Mouse (Mus musculus) neural tube, embryonic 11.5 days (tissue): Measurements from ENCODE around the gene Tet3. TPM values are rescaled to one million over a fixed set of nuclear protein-coding genes. Genes with fewer than 3 reads are reported as not detected.
A peak's percentile ranks its signal among the peaks of the same experiment; 100 is the strongest.

Source experiments
- ATAC-seq: fragments of 200-750 bp; cut with Nextera tagmentation; 2 replicates; pipeline ENCODE4 v1.8.0; 2017; ENCODE audit warnings: moderate number of reproducible peaks, mild to moderate bottlenecking, moderate TSS enrichment, moderate library complexity; ENCODE audit not compliant: insufficient read depth, low FRiP score, low TSS enrichment
- DNase-seq: peaks from one replicate; pipeline ENCODE4 v3.0.0-alpha.2; 2015; ENCODE audit warnings: low spot score
- H3K27ac ChIP-seq: fragments of 300-500 bp; sonication (generic); 2 replicates; pipeline ENCODE4 v1.5.1; 2014; ENCODE audit warnings: low read depth, mild to moderate bottlenecking, low read length
- H3K27me3 ChIP-seq: fragments of 300-500 bp; sonication (generic); 2 replicates; pipeline ENCODE4 v1.6.1; 2014; ENCODE audit warnings: mild to moderate bottlenecking, low read length, mixed read lengths; ENCODE audit not compliant: control insufficient read depth, insufficient read depth
- H3K36me3 ChIP-seq: fragments of 300-500 bp; sonication (generic); 2 replicates; pipeline ENCODE4 v1.6.1; 2014; ENCODE audit warnings: mild to moderate bottlenecking, low read length, moderate library complexity, mixed read lengths; ENCODE audit not compliant: control insufficient read depth, insufficient read depth
- H3K4me1 ChIP-seq: fragments of 300-500 bp; sonication (generic); 2 replicates; pipeline ENCODE4 v1.6.1; 2014; ENCODE audit warnings: low read length, mixed read lengths; ENCODE audit not compliant: control insufficient read depth, insufficient read depth
- H3K4me2 ChIP-seq: fragments of 300-500 bp; sonication (generic); 2 replicates; pipeline ENCODE4 v1.6.1; 2014; ENCODE audit warnings: low read depth, mild to moderate bottlenecking, moderate library complexity
- H3K4me3 ChIP-seq: fragments of 300-500 bp; sonication (generic); 2 replicates; pipeline ENCODE4 v1.5.1; 2014; ENCODE audit warnings: low read depth, low read length
- H3K9ac ChIP-seq: fragments of 300-500 bp; sonication (generic); 2 replicates; pipeline ENCODE4 v1.6.1; 2014; ENCODE audit warnings: mild to moderate bottlenecking, low read length
- H3K9me3 ChIP-seq: fragments of 300-500 bp; sonication (generic); 2 replicates; pipeline ENCODE4 v1.6.1; 2016; ENCODE audit warnings: low read length; ENCODE audit not compliant: control insufficient read depth
- WGBS: fragments of 180-500 bp; shearing (Covaris S2); extraction: QIAGEN DNeasy Blood & Tissue Kit; methylation state at CpG from one replicate; pipeline ENCODE4 v1.1.7; 2014; 5-methylcytosine and 5-hydroxymethylcytosine counted together
- polyA plus RNA-seq: library from polyadenylated mRNA; unstranded; fragments of >200 nt; fragmentation: Nextera tagmentation; extraction: Ambion mirVana; gene quantifications from 2 replicates; pipeline ENCODE4 v1.2.1, GENCODE M21; 2014

Gene Tet3
- polyA plus RNA-seq, 1 experiment from 2014 or later = 47.3 TPM

DNA sequence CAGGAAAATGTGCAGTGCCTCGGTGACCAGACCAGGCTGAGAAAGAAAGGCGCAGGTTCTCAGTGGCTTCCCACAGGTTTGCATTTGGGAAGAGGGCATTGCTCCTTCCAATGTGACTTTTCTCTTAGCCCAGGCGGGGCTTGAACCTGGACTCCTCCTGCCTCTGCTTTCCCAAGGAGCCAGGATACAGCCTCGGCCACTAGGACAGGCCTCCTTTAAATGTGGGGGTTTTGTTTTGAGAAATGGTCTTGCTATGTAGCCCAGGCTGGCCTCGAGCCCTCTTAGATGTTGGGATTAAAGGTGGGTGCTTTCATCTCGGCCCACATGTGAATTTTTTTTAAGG is 132.5 kb downstream of the Tet3 start:
- ATAC-seq = 0 out of 2 replicates have a peak, but pooled peaks have one; percentile 46
- Histone ChIP-seq H3K36me3 (peaks cover 8% of the 10 kb centered on the region), H3K4me2 (peak overlapping the region; percentile 82), H3K9me3 (no peaks in the 10 kb centered on the region), H3K27ac (peak overlapping the region; percentile 83), H3K9ac (peak overlapping the region; percentile 96), H3K27me3 (no peaks in the 10 kb centered on the region), H3K4me1 (0 out of 2 replicates have a peak, but pooled peaks cover 7% of the 10 kb centered on the region), H3K4me3 (peak overlapping the region; percentile 88)
- DNase-seq = no peak
- WGBS = 10% methylated on average over 6 of the region's 6 CpGs

DNA sequence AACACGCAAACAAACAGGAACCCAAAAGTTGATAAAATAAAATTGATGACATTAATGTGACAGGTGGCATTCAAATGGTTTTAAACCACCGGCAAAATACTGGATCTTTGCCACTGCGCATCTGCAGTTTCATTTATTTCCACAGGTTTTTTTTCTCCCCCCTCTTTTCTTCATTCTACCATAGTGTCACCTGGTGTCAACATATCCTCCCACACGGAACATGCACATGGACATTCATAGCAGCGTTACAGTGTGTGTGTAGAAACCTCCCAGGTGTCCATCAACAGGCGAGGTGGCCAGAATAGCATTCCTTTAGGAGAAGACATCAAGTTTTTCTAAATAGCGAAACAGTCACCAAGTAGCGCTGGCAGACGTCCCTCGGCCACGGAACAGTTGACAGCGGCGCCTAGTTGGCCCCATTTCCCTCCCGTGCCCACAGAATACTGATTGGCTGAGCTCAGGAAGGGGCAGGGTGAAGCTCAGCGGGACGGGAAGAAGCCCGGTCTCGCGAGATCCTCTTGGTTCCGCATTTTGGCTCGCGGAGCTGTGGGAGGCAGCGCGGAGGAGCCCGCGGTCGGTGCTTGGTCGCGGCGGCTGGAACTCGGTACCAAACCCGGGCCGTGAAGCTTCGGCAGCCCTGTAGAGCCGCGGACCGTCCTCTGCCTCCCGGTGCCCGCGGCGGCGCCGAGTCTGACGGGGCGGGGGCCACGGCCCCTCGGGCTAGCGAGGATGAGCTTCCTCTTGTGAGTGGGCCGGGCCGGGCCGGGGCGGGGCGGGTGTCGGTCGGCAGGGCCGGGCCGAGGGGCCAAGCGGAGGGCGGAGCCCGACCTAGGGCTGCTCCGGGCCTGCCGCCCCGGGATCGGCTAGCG is 133.1 kb downstream of the Tet3 start, which contains the start of the genes Mthfd2 and Mob1a:
Gene Mthfd2 (minus strand): TSS at position 384 of the 869 bp plus-strand sequence.
Gene Mob1a (plus strand): TSS at position 492 of the 869 bp plus-strand sequence.
- H3K27me3 ChIP-seq = no peaks in the 10 kb centered on the region
- peak within 1 kb of the TSS; percentile 82 for H3K4me2 ChIP-seq
- 0 out of 2 replicates have a peak, but pooled peaks cover 7% of the 10 kb centered on the region for H3K4me1 ChIP-seq
- peak; percentile 98 for ATAC-seq
- H3K4me3 ChIP-seq = peak within 1 kb of the TSS; percentile 88
- H3K9me3 ChIP-seq = no peaks in the 10 kb centered on the region
- peak; percentile 93 for DNase-seq
- WGBS = 1% methylated on average over 55 of the region's 65 CpGs
- peaks cover 5% of the 10 kb centered on the region for H3K36me3 ChIP-seq
- H3K27ac ChIP-seq = peak within 1 kb of the TSS; percentile 83
- peak within 1 kb of the TSS; percentile 96 for H3K9ac ChIP-seq

DNA sequence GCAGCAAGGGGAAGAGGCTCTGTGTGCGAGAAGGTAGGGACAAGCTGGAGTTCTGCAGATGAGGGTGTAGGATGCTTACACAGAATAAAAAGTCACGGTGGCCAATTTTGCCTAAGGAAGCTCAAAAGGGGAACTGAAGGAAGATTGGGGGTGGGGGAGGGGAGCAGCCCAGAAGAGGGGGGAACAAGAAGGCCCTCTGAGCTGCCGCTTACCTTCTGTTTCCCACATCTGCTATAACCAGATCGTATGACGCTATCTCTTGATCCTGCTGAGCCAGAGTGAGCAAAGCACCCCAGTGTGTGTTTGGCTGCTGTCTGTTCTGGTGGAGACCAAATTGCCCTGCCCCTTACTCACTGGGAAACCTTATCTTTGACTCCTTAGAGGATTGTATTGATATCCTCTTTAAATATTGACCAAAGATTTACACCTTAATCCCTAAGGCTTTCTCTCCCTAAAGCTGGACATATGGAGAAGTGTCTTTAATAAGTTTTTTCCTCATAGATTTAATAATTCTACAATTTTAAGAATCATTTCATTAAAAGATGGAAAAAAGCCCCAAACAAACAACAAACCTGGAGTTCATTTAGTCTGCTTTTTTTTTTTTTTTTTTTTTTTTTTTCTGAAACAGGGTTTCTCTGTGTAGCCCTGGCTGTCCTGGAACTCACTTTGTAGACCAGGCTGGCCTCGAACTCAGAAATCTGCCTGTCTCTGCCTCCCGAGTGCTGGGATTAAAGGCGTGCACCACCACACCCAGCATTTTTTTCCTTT is 135.0 kb downstream of the Tet3 start:
- no peak overlapping the region for H3K27ac ChIP-seq
- H3K4me2 ChIP-seq = no peak overlapping the region
- ATAC-seq (no peak), DNase-seq (no peak)
- no peak overlapping the region for H3K9ac ChIP-seq
- H3K4me1 ChIP-seq = 0 out of 2 replicates have a peak, but pooled peaks cover 7% of the 10 kb centered on the region
- WGBS = 73% methylated on average over 8 of the region's 8 CpGs
- no peaks in the 10 kb centered on the region for H3K36me3 ChIP-seq
- H3K9me3 ChIP-seq = no peaks in the 10 kb centered on the region
- no peak overlapping the region for H3K4me3 ChIP-seq
- H3K27me3 ChIP-seq = no peaks in the 10 kb centered on the region

DNA sequence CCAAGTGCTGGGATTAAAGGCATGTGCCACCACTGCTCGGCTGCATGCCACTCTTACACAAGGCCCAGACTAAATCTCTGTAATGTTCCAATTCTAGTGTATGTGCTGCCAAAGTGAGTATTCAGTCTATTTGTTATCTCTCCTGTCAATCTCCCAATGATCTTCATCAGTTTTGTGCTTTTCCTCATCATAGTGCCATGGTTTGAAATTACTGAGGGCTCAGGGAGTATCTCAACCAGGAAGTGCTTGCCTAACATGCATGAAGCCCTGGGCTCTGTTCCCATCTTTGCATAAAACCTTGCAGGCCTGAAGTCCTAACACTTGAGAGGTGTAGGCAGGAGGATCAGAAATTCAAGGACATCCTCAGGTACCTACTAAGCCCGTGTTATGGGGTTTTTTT is 136.1 kb downstream of the Tet3 start:
- Histone ChIP-seq H3K9ac (no peak overlapping the region), H3K4me3 (no peak overlapping the region), H3K9me3 (no peaks in the 10 kb centered on the region), H3K27ac (no peak overlapping the region), H3K4me1 (0 out of 2 replicates have a peak, but pooled peaks cover 7% of the 10 kb centered on the region), H3K27me3 (no peaks in the 10 kb centered on the region), H3K4me2 (no peak overlapping the region), H3K36me3 (no peaks in the 10 kb centered on the region)
- DNase-seq = no peak
- WGBS = 70% methylated on average over 2 of the region's 2 CpGs
- ATAC-seq = no peak

DNA sequence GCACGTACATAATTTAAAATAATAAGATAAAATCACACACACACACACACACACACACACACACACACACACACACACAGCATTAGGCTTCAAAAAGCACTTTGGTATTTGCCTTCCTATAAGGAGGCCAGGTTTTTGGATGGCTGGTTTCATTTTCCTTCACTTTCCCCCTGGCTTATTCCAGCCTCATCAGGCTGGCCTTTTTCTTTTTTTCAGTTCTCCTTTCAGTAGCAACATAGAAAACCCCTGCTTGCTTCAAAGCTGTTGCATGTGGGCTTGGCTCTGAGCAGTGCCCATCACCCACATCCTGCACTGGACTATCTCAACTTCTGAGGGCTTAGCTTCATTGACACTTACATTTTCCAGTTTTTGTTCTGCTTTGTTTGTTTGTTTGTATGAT is 137.0 kb downstream of the Tet3 start:
- DNase-seq = no peak
- H3K9me3 ChIP-seq = no peaks in the 10 kb centered on the region
- WGBS = 56% methylated on average over 1 of the region's 1 CpGs
- H3K4me3 ChIP-seq = no peak overlapping the region
- H3K4me1 ChIP-seq = 0 out of 2 replicates have a peak, but pooled peaks cover 7% of the 10 kb centered on the region
- H3K4me2 ChIP-seq = no peak overlapping the region
- H3K27ac ChIP-seq = no peak overlapping the region
- H3K9ac ChIP-seq = no peak overlapping the region
- H3K36me3 ChIP-seq = no peaks in the 10 kb centered on the region
- ATAC-seq = no peak
- no peaks in the 10 kb centered on the region for H3K27me3 ChIP-seq

DNA sequence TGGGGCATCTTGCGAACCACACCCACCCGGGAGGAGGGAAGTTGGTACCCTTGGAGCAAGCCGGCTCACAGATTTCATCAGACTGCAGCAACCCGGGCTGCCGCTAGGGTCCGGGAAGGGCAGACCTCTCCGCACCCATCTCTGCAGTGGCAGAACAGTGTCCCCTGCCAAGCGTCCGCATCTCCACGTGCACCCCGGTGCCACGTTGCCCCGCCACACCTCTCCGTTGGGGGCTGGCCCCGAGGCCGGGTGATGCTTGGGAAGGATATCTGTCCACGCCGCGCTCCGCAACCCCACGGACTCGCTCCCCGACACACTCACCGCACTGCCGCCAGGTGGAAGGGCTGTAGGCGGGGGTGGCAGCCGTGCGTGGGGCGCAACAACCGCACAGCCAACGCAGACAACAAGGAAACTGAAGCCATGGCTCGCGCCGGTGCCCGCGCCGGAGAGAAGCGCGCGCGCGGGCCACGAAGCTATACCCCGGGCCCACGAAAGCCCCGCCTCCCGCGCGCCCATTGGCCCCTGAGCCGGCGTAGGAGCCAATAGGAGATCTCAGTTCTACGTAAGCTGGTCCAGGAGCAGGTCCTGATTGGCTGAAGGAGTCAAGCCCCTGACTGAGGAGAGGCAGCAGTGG is 141.7 kb downstream of the Tet3 start:
- Histone ChIP-seq H3K9ac (peak overlapping the region; percentile 90), H3K4me1 (0 out of 2 replicates have a peak, but pooled peaks cover 6% of the 10 kb centered on the region), H3K36me3 (no peaks in the 10 kb centered on the region), H3K4me3 (peak overlapping the region; percentile 85), H3K4me2 (peak overlapping the region; percentile 76), H3K27ac (peak overlapping the region; percentile 60; the same call in 1 of the 2 replicates), H3K9me3 (no peaks in the 10 kb centered on the region), H3K27me3 (no peaks in the 10 kb centered on the region)
- WGBS = under 1% methylated on average over 52 of the region's 52 CpGs
- ATAC-seq = peak; percentile 98
- peak; percentile 94 for DNase-seq

DNA sequence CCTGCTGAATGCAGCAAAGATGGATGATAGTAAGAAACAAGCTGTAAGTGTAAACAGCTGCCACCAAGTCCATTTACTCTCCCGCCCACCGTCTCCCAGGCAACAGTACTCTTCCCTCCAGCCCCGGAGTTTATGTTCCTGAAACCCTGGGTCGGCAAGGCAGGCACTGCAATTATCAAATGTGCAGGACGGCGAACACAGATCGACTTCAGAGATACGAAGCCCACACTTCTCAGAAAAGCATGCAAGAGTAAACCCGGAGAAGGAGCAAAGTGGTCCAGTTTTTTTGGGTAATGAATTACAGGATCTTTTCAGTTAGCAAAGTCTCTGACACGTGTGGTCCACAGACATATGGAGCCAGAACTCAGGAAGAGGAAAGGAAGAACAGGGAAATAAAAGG is 142.9 kb downstream of the Tet3 start:
- Histone ChIP-seq H3K9ac (0 out of 2 replicates have a peak overlapping the region, but pooled peaks have one; percentile 3), H3K36me3 (peaks cover 6% of the 10 kb centered on the region; the same call in 1 of the 2 replicates), H3K4me2 (peak overlapping the region; percentile 76), H3K4me1 (0 out of 2 replicates have a peak, but pooled peaks cover 6% of the 10 kb centered on the region), H3K4me3 (peak overlapping the region; percentile 9; the same call in 1 of the 2 replicates), H3K27ac (no peak overlapping the region), H3K9me3 (no peaks in the 10 kb centered on the region), H3K27me3 (no peaks in the 10 kb centered on the region)
- ATAC-seq (no peak), DNase-seq (peak; percentile 69)
- 3% methylated on average over 10 of the region's 10 CpGs for WGBS

DNA sequence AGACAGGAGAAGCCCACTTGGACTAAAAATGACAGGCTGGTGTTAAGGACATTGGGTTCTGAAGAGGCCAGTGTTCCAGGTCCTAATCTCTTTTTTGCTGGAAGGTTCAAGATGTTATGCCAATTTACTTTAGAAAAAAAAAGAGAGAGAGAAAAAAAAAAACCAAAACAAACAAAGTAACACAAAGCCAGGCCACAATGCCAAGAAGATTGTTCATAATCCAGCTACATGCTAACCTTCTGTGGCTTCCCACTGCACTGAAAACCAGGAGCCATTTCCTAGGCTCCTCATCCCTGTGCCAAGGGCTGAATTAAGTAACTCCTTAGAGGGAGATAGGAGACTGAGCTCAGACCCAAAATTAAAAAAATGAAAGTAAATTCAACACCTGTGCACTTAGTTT is 143.6 kb downstream of the Tet3 start:
- H3K9ac ChIP-seq = no peak overlapping the region

More for the DNA sequence above, 143.6 kb downstream of the Tet3 start:
- Histone ChIP-seq H3K27me3 (no peaks in the 10 kb centered on the region), H3K27ac (no peak overlapping the region), H3K4me3 (no peak overlapping the region), H3K9me3 (no peaks in the 10 kb centered on the region), H3K36me3 (peaks cover 10% of the 10 kb centered on the region), H3K4me2 (no peak overlapping the region), H3K4me1 (0 out of 2 replicates have a peak, but pooled peaks cover 6% of the 10 kb centered on the region)
- ATAC-seq (no peak), DNase-seq (no peak)
